Mouse (Mus musculus) liver, embryonic 16.5 days (tissue): Measurements from ENCODE around the gene Gm26920. TPM values are rescaled to one million over a fixed set of nuclear protein-coding genes. Genes with fewer than 3 reads are reported as not detected.

ENCODE experiments used
- ATAC-seq: fragments of 200-750 bp; cut with Nextera tagmentation; 2 replicates; pipeline ENCODE4 v1.8.0; 2017; ENCODE audit warnings: low read depth, mild to moderate bottlenecking, moderate number of reproducible peaks, moderate library complexity
- H3K27ac ChIP-seq: fragments of 300-500 bp; sonication (generic); 2 replicates; pipeline ENCODE4 v1.5.1; 2014; ENCODE audit warnings: mild to moderate bottlenecking, low read length
- H3K27me3 ChIP-seq: fragments of 300-500 bp; sonication (generic); 2 replicates; pipeline ENCODE4 v1.6.1; 2014; ENCODE audit warnings: low read depth, low read length, mixed read lengths; ENCODE audit not compliant: control insufficient read depth, insufficient read depth
- H3K36me3 ChIP-seq: fragments of 300-500 bp; sonication (generic); 2 replicates; pipeline ENCODE4 v1.6.1; 2014; ENCODE audit warnings: mild to moderate bottlenecking; ENCODE audit not compliant: control insufficient read depth, insufficient read depth
- H3K4me1 ChIP-seq: fragments of 300-500 bp; sonication (generic); 2 replicates; pipeline ENCODE4 v1.6.1; 2014; ENCODE audit warnings: low read depth, low read length, mixed read lengths; ENCODE audit not compliant: control insufficient read depth
- H3K4me2 ChIP-seq: fragments of 300-500 bp; sonication (generic); 2 replicates; pipeline ENCODE4 v1.6.1; 2014; ENCODE audit warnings: low read depth, low read length, mixed read lengths
- H3K4me3 ChIP-seq: fragments of 300-500 bp; sonication (generic); 2 replicates; pipeline ENCODE4 v1.5.1; 2014; ENCODE audit warnings: low read depth, mild to moderate bottlenecking, low read length
- H3K9ac ChIP-seq: fragments of 300-500 bp; sonication (generic); 2 replicates; pipeline ENCODE4 v1.6.1; 2014; ENCODE audit warnings: low read depth, low read length
- H3K9me3 ChIP-seq: fragments of 300-500 bp; sonication (generic); replicated peaks from 2 replicates; pipeline ENCODE4 v1.6.1; 2016; ENCODE audit warnings: low read length; ENCODE audit not compliant: control insufficient read depth
- WGBS: fragments of 180-500 bp; shearing (Covaris S2); extraction: QIAGEN DNeasy Blood & Tissue Kit; methylation state at CpG from one replicate; pipeline ENCODE4 v1.1.7; 2014; ENCODE audit not compliant: insufficient replicate concordance; 5-methylcytosine and 5-hydroxymethylcytosine counted together
- polyA plus RNA-seq: library from polyadenylated mRNA; unstranded; fragments of >200 nt; fragmentation: Nextera tagmentation; extraction: Ambion mirVana; gene quantifications from 2 replicates; pipeline ENCODE4 v1.2.1, GENCODE M21; 2015

Gm26920 gene
- polyA plus RNA-seq, 1 experiment from 2014 or later: not detected

- Histone ChIP-seq H3K4me2 (peak within 1 kb of the TSS; percentile 98), H3K36me3 (no peaks in the 10 kb centered on the region), H3K9ac (peak within 1 kb of the TSS; percentile 78), H3K27me3 (no peaks in the 10 kb centered on the region), H3K27ac (peak within 1 kb of the TSS; percentile 39; the same call in 1 of the 2 replicates), H3K9me3 (no peaks in the 10 kb centered on the region), H3K4me3 (peak within 1 kb of the TSS; percentile 82), H3K4me1 (peaks cover 7% of the 10 kb centered on the region)
- peak; percentile 94 for ATAC-seq
- under 1% methylated on average over 50 of the region's 50 CpGs for WGBS
Measured at GRCm38 (mm10) chr7:30072146-30073028, 17.8 kb downstream of the Gm26920 start, which contains the start of gene Zfp82. Gene Zfp82 (minus strand): TSS chr7:30072900.

- Histone ChIP-seq H3K9me3 (no peaks in the 10 kb centered on the region), H3K4me2 (no peak overlapping the region), H3K4me1 (no peaks in the 10 kb centered on the region), H3K9ac (no peak overlapping the region), H3K4me3 (no peak overlapping the region), H3K27me3 (no peaks in the 10 kb centered on the region), H3K27ac (no peak overlapping the region), H3K36me3 (no peaks in the 10 kb centered on the region)
- ATAC-seq: no peak
- 66% methylated on average over 5 of the region's 5 CpGs for WGBS
Measured at GRCm38 (mm10) chr7:30064622-30065021, 25.6 kb downstream of the Gm26920 start.

GRCm38 (mm10) chr7:30062478-30062877 is 27.7 kb downstream of the Gm26920 start:
- Histone ChIP-seq H3K27me3 (no peaks in the 10 kb centered on the region), H3K27ac (no peak overlapping the region), H3K4me3 (no peak overlapping the region), H3K9ac (no peak overlapping the region), H3K36me3 (no peaks in the 10 kb centered on the region), H3K4me1 (no peaks in the 10 kb centered on the region), H3K9me3 (no peaks in the 10 kb centered on the region), H3K4me2 (no peak overlapping the region)
- 72% methylated on average over 5 of the region's 5 CpGs for WGBS
- ATAC-seq: no peak

GRCm38 (mm10) chr7:30060341-30060740 is 29.9 kb downstream of the Gm26920 start:
- no peak for ATAC-seq
- Histone ChIP-seq H3K4me1 (no peaks in the 10 kb centered on the region), H3K27ac (no peak overlapping the region), H3K4me2 (no peak overlapping the region), H3K27me3 (no peaks in the 10 kb centered on the region), H3K9ac (no peak overlapping the region), H3K36me3 (no peaks in the 10 kb centered on the region), H3K9me3 (no peaks in the 10 kb centered on the region), H3K4me3 (no peak overlapping the region)
- 71% methylated on average over 6 of the region's 6 CpGs for WGBS

- ATAC-seq: no peak
- 9% methylated on average over 3 of the region's 3 CpGs for WGBS
- H3K4me1 ChIP-seq: peaks cover 10% of the 10 kb centered on the region
- H3K9me3 ChIP-seq: no peaks in the 10 kb centered on the region
- no peak overlapping the region for H3K4me3 ChIP-seq
- H3K36me3 ChIP-seq: no peaks in the 10 kb centered on the region
- H3K9ac ChIP-seq: no peak overlapping the region
- H3K27ac ChIP-seq: no peak overlapping the region
- no peak overlapping the region for H3K4me2 ChIP-seq
- H3K27me3 ChIP-seq: no peaks in the 10 kb centered on the region
Measured at GRCm38 (mm10) chr7:30053591-30053990, 36.6 kb downstream of the Gm26920 start.

- no peaks in the 10 kb centered on the region for H3K27me3 ChIP-seq
- peak within 1 kb of the TSS; percentile 94 for H3K4me2 ChIP-seq
- H3K9me3 ChIP-seq: no peaks in the 10 kb centered on the region
- ATAC-seq: peak; percentile 100
- no peak within 1 kb of the TSS for H3K27ac ChIP-seq
- under 1% methylated on average over 40 of the region's 40 CpGs for WGBS
- H3K36me3 ChIP-seq: no peaks in the 10 kb centered on the region
- H3K9ac ChIP-seq: peak within 1 kb of the TSS; percentile 49
- peak within 1 kb of the TSS; percentile 64 for H3K4me3 ChIP-seq
- H3K4me1 ChIP-seq: peaks cover 10% of the 10 kb centered on the region
Measured at GRCm38 (mm10) chr7:30050882-30051548, 39.2 kb downstream of the Gm26920 start, which contains the start of gene Zfp14. Gene Zfp14 (minus strand): TSS chr7:30051380.

- H3K9me3 ChIP-seq: no peaks in the 10 kb centered on the region
- no peak for ATAC-seq
- H3K27ac ChIP-seq: no peak overlapping the region
- H3K27me3 ChIP-seq: no peaks in the 10 kb centered on the region
- 82% methylated on average over 4 of the region's 4 CpGs for WGBS
- no peak overlapping the region for H3K4me3 ChIP-seq
- peaks cover 10% of the 10 kb centered on the region for H3K4me1 ChIP-seq
- no peak overlapping the region for H3K9ac ChIP-seq
- no peaks in the 10 kb centered on the region for H3K36me3 ChIP-seq
- no peak overlapping the region for H3K4me2 ChIP-seq
Measured at GRCm38 (mm10) chr7:30048126-30048525, 42.1 kb downstream of the Gm26920 start.

- Histone ChIP-seq H3K27me3 (no peaks in the 10 kb centered on the region), H3K4me2 (no peak overlapping the region), H3K9me3 (no peaks in the 10 kb centered on the region), H3K27ac (no peak overlapping the region), H3K4me3 (no peak overlapping the region), H3K9ac (no peak overlapping the region), H3K4me1 (no peaks in the 10 kb centered on the region), H3K36me3 (no peaks in the 10 kb centered on the region)
- 55% methylated on average over 9 of the region's 9 CpGs for WGBS
- no peak for ATAC-seq
Measured at GRCm38 (mm10) chr7:30044354-30044753, 45.9 kb downstream of the Gm26920 start.

- no peak overlapping the region for H3K9ac ChIP-seq
- no peak overlapping the region for H3K4me3 ChIP-seq
- no peaks in the 10 kb centered on the region for H3K9me3 ChIP-seq
- H3K4me2 ChIP-seq: no peak overlapping the region
- WGBS: 87% methylated on average over 12 of the region's 12 CpGs
- no peak for ATAC-seq
- no peak overlapping the region for H3K27ac ChIP-seq
- H3K36me3 ChIP-seq: no peaks in the 10 kb centered on the region
- no peaks in the 10 kb centered on the region for H3K4me1 ChIP-seq
- H3K27me3 ChIP-seq: no peaks in the 10 kb centered on the region
Measured at GRCm38 (mm10) chr7:30034331-30034730, 55.9 kb downstream of the Gm26920 start.
